Mouse (Mus musculus) monocyte, adult 5-6 weeks (primary cell): ENCODE data around the gene Selenon. TPM values are rescaled to one million over a fixed set of nuclear protein-coding genes. Genes with fewer than 3 reads are reported as not detected.

ENCODE experiments used
- ATAC-seq: fragments of 153-309, 156-312 bp; replicated peaks from 2 replicates; pipeline ENCODE4 v1.8.0; 2017; ENCODE audit warnings: mild to moderate bottlenecking; ENCODE audit not compliant: low TSS enrichment, insufficient number of reproducible peaks, severe bottlenecking, poor library complexity, low FRiP score
- total RNA-seq: library from RNA; stranded (forward); fragments of 200-1000, 200-491, 200-594 nt; gene quantifications from 3 replicates; pipeline ENCODE4 v1.2.3, GENCODE M21; 2017

Gene Selenon
- total RNA-seq, 1 experiment from 2014 or later: 13.0 TPM

DNA sequence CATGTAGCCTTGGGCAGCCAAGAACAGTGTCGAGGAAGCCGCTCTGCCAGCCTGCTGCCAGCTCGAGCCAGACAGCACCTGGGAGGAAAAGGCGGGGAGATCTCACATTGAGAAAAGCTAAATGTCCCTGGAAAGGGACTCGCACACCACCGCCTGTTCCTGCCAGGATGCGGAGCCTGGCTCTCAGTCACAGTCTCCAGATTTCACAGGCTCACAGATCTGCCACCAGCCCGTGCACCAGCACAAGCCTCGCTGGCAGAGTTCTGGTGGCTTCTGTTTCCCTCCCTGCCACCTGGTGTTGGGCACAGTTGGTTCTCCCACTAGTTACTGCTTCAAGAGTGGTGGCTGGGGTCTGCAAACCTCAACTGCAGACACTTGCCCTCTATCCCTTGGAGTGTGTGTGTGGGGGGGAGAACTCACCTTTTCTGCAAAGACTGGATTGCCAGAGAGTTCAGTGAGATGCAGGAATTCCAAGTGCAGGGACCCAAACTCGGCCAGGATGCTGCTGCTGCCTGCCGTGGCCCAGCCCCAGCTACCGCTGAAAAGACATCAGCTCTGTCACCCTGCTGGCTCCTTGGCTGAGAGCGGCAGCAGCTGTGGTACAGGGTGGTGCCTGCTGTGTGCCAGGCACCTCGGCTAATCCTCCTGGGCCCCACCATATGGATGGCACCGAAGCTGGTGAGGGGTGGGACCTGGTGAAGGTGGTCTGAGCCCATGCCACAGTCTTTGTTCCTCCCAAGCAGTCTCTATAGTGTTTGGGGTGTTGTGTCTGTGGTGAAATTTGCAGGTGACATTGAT is 28.6 kb upstream of the Selenon start:
- ATAC-seq: no peak

DNA sequence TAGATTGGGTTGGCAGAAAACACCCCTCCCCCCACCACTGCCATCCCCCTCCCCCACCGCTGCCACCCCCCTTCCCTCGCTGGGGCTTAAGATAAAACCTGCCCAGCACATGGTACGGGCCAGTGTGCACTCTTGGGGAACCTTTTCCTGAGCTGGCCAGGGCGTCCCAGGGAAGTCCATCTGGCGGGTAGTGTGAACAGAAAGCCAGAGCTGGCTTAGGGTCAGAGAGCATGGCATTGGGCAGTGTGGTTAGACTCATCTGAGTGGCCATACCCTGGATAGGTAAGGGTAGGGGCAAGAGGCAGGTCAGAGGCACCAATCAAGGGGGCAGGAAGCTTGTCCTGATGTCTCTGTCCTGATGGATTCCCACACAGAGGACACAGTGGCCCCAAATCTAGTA is 27.7 kb upstream of the Selenon start:
- ATAC-seq: no peak

DNA sequence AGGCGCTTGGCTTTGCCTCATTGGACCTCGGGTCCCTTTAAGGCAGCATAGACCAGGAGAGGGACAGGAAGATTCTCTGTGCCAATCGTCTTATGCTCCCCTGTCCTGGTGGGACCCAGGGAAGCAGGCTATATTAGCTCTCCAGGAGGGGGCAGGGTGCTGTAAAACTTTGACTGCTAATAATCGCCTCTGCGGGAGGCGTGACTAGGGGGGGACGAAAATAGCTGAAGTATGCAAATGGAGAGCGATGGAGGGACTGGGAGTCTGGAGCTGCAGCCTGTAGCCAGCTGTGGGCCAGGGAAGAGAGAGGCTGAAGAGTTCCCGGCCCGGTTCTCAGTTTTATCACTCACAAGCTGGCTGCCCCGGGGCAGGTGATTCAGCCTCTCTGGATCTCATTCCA is 27.2 kb upstream of the Selenon start:
- ATAC-seq: no peak

DNA sequence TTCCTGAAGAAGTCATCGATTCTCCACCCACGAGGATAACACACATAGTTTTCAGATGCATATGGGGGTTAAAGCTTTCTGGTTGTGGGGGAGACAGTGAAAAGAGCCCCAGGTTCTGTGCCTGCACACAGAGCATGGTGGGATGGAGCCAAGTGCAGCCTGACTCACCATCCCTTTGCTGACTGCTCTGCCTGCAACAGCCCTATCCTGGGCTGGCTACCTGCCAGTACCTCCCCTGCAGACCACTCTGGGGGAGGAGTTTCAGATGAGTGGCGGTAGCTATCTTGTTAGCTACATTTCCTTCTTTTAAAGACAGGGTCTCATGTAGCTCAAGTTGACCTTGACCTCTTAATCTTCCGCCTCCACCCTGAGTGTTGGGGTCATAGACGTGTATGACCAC is 26.4 kb upstream of the Selenon start:
- ATAC-seq: no peak

DNA sequence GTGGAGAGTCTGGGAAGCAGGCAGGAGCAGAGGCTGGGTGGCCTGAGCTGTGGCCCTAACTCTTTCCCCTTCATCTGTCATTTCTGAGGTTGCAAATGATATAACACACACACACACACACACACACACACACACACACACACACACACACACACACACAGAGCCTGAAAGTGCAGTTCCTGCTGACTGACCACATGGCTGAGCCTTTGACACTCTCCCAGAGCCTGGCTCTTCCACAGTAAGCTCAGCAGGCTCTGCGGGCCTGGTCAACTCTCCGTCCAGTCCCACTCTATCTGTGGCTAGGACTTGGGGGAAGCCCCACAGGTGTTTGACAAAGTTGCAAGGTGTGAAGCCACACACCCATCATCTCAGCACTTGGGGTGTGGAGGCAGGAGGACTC is 25.3 kb upstream of the Selenon start:
- no peak for ATAC-seq

DNA sequence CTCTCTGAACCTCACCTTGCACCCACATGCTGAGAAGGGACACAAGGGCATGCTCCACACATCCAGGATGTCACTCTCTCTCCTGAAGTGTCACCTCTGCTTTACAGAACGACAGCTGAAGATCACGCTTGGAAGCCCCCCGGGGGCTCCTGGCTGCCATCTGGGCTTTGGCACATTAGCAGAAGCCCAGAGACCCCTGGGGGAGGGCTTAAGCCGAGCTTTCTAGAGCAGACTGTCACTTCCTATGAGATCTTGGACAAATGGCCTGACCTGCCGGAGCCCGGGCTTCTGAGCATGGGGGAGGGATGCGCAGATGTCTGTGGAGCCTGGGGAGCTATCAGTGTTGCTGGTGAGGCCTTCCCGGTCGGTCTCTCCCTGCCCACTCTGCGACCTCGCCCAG is 23.5 kb upstream of the Selenon start:
- no peak for ATAC-seq

DNA sequence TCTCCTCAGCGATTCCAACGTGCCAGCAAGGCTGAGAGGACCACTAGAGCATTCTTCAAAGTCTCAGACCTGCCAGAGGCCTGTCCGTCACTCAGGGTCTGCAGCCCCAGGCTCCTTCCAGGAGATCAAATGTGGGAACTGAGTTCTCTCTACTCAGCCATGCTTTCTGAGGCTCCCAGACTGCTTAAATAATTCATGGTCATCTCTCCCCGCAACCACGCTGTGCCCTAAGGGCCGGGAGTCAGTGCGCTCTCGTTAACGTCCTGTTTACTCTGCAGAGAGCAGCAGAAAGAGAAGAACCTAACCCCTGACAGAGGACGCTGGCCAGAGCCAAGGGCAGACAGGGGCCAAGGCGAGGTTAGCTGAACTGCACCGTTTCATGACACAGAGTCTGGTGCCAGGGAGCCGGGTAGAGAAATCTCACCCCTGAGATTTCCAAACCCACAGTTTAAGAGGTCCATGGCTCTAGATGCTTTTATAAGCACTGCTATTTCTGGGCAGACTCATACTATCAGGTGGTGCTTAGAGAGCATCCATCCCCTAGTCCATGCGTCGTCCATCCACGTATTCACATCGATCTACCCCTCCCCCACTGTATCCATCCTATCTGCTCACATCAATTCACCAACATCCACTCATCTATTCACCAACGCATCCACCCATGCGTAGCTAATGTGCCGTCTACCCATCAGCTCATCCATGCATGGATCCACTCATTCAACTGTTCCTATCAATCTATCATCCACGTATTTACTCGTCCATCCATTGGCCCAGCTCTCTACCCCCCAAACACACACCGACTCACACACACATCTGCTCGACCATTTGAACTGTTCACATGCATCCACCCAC is 20.7 kb upstream of the Selenon start:
- no peak for ATAC-seq

DNA sequence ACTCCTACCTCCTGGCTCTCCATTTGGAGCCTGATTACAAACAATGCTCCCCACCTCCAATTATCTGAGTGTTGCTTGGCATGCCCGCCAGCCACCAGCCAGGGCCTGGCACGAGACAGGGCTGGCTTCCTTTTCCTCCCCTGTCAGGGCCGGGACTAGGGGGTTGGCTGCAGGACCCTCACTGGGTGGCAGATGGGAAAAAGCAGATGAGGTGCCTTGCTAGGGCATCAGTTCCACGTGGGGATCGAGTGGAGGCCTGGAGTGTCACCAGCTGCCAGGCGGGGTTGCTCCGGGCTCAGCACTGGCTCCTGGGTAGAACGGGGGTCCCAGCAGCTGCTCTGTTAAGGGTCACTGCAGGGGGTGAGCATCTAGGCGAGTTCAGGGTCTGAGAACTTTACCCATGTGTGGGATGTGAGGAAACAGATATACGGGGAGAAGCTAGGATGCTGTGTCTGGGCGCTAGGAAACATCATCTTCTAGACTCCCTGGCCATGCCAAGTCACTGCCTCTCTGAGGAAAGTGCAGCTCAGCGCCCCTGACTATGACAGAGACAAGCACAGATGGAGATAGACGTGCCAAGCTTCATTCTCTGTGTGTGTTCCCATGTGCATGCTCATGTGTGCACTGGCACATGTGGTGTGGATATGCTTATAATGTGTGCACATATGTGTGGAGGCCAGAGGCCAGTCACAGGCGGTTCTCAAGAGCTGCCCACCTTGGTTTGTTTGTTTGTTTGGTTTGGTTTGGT is 18.9 kb upstream of the Selenon start:
- no peak for ATAC-seq

DNA sequence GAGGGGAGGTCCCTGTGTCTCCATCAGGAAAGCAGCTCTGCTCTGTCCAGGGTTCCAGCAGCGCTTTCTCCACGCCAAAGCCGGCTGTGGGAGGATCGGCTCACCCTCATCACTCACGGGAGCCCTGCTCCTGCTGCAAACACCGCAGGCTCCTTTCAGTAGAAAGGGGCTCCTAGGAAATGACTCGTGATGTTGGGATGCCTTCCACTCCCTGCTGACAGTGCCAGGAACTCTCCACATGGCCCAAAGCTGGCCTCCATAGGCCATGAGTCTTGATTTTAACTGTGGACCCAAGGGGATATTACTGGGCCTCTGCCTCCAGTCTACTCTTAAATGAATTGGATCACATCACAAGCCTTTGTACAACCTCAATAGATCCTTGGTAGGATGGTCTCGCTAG is 17.9 kb upstream of the Selenon start:
- ATAC-seq: no peak

DNA sequence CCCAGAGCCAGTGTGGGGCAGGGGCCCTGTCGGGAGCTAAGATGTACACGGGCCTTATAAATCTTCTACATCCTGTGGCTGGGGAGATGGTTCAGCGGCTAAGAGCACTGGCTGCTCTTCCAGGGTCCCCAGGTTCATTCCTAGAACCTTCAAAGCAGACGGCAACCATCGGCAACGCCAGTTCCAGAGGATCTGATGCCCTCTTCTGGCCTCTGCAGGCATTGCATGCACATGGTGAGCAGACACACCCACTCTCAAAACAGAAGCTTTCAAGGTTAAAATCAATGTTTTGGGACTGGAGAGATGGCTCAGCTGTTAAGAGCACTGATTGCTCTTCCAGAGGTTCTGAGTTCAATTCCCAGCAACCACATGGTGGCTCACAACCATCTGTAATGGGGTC is 17.2 kb upstream of the Selenon start:
- ATAC-seq: no peak

DNA sequence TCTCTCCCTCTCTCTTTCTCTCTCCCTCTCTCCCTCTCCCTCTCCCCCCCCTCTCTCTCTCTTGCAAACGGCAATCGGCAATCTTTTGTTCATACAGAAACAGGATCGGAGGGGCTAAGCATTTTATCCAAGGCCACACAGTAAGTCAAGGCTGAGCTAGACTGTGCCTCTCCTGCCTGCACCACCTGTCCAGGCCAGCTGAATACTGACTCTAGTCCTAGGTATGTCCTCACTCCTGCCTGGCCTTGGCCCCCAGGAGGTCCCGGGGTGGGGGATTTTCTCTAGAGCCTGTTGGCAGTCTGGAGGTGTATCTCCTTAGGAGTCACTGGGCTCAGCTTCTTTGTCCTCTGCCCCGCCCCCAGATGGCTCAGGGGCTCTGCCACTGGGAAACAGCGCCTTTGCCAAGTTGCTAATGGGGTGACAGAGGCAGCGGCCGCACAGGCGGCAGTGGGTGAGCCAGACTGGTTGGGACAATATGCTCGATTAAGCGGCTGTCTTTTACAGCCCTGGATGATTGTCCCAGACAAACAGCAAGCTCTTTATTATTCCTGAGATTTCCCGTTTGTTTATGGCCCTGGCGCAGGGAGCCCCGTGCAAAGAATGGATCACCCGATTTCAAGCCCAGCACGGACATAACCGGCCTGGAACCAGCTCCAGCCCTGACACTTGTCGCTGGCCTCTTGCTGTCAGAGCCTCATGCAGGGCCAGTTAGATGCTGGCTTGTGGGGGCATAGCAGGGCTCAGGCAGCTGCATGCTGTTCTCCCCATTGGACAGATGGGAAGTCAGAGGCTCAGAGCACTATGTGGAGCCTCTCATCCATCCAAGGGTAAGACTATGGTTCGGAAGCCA is 15.6 kb upstream of the Selenon start:
- ATAC-seq: no peak

DNA sequence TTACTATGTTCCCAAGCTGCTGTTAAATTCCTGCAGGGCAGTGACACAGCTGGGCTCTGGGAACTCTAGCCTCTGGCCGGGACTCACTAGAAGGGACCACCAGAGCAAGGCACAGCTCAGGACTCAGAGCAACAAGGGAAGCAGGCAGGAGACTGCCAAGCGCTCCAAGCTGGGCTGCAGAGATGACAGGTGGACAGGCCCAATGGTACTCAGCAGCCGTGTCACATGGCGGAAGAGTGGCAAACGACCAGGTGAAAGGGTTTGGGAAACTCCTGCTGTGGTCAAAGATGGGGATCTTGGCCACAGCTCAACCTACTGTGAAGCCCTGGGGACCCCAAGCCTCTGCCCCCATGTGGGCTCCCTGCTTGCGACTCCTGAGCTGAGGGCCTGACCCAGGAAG is 12.1 kb upstream of the Selenon start:
- no peak for ATAC-seq

DNA sequence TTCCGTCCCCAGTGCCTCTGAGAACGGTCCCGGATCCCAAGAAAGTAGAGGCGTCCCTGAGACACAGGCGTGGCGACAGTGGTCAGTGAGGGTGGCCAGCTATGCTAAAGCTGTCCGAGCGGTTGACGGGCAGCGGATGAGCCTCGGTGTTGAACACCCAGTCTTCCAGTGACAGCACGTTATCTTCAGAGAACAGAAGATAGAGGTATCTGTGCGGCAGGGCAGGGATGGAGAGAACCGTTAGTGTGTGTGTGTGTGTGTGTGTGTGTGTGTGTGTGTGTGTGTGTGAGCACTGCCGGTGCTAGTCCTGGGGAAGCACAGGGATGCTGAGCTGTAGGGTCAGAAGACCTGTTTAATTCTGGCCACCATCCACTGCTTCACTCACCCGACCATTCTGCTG is 11.7 kb upstream of the Selenon start:
- ATAC-seq: no peak

DNA sequence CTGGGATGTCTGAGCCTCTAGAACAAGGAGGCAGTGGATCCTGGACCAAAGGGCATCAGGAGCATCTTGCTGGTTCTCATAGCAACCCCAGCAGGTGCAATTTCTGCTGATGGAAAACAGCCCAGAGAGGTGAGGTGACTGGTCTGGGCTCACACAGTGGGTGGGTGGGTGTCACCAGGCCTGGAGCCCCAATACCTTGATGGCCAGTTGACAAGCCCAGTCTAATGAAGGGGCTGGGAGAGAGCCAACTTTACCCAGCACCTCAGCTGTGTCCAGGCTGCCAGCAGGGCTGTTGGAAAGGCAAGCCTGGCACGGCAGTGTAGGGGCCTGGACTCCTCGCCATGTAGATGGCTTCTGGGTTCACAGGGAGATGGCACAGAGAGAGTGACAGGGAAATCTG is 10.0 kb upstream of the Selenon start:
- ATAC-seq: no peak

DNA sequence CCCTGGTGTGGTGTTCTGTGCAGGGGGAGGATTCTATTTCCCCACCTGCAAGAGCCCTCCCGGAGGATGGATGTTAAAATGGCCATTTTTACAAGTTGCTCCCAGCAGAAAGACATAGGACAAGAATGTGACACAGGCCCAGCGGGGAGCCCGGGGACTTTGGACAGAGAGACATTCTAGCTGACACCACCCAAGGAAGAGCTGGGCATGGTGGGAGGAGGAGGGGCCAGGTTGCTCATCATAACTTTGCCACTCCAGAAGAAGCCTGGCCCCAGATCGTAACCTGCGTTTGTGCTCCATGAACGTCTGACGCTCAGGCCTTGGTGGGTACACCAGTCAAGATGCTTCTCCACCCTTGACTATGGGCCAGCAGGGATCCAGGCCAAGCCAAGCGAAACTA is 8.7 kb upstream of the Selenon start:
- ATAC-seq: no peak

DNA sequence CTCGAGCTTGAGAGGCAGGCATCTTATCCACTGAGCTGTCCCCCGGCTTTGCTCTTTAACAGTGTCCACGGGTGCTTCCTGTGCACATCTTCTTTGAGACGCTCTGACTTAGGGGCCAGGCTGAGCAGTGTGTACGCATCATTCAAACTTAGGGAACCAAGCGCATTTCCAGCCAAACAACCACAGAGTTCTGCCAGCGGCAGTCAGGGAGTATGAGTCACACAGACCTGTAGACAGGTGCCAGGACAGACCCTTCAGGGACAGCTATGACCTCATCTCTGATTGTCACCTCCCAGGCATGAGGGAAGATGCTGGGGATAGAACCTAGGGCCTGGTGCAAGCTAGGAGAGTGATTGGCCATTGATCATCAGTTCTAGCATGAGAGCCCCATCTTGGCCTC is 7.2 kb upstream of the Selenon start:
- no peak for ATAC-seq

DNA sequence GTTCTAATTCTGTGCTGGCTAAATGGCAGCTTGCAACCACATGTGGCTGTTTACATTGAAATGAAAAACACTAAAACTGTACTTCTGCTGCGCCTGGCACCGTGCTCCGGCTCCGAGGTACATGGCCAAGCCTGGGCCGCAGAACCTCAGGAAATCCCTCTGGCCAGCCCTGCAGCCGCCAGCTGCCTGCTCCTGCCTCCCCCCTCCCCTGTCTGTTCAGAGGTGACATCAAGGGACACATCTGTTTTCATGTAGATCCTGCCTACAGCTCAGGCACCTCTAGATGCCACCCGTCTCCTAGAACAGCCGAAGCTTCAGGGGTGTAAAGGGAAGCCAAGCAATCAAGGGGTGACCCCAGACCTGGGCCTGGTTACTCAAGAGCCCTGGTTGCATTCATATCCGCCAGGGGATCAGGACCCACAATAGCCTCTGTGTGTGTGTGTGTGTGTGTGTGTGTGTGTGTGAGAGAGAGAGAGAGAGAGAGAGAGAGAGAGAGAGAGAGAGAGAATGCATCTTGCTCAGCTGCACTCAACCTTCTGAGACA is 6.7 kb upstream of the Selenon start:
- ATAC-seq: no peak

DNA sequence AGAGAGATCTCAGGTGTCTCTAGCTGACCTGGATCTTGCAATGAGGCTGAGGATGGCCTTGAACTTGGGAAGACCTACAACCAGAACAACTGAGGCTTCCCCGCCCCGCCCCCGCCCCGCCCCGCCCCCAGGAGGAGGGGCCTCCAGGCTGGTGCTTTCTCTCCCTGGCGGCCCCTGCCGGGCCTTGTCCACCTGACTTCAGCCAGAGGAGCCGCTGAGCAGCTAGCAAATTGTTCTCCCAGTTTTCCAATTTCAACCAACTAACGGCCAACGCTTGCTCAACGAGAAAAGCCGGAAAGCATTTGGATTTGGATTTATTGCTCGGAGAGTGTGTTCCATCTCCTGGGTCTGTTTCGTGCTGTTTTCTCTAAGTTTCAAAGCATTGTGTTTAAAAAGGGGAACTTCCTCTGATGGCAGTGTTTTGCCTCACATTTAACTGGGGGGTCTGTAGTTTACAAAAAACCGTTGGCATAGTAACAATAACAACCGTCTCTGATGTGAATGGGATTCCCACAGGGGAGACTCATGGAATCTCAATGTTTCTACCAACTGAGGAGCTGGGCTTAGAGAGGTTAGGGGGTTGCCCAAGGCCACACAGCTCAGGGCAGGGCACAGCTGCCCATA is 5.8 kb upstream of the Selenon start:
- ATAC-seq: no peak
